Mouse (Mus musculus): ENCODE measurements around the gene Akap8l.

Akap8l gene

GRCm38 (mm10) chr17:32356766-32357760 is 6.7 kb upstream of the Akap8l start:
- no peak for DNase-seq

- no peak for DNase-seq
These were observed 5.9 kb upstream of the Akap8l start for GRCm38 (mm10) chr17:32356281-32356680.

- no peak for DNase-seq
These were observed 4.6 kb upstream of the Akap8l start for GRCm38 (mm10) chr17:32355031-32355430.

- DNase-seq = no peak
These were observed 3.8 kb upstream of the Akap8l start for GRCm38 (mm10) chr17:32354211-32354610.

- DNase-seq = no peak
These were observed 3.3 kb upstream of the Akap8l start for GRCm38 (mm10) chr17:32353696-32354095.

GRCm38 (mm10) chr17:32351726-32352125 is 1.3 kb upstream of the Akap8l start:
- no peak for DNase-seq

GRCm38 (mm10) chr17:32351269-32351668 is 862 bp upstream of the Akap8l start:
- no peak for DNase-seq

GRCm38 (mm10) chr17:32349851-32350381 is 491 bp downstream of the Akap8l start:
- peak; percentile 50 for DNase-seq

- DNase-seq = peak; percentile 50
These were observed 1.2 kb downstream of the Akap8l start for GRCm38 (mm10) chr17:32349037-32349732.

GRCm38 (mm10) chr17:32348406-32348805 is 2.0 kb downstream of the Akap8l start:
- no peak for DNase-seq

- no peak for DNase-seq
These were observed 9.3 kb downstream of the Akap8l start for GRCm38 (mm10) chr17:32341102-32341501.

- no peak for DNase-seq
These were observed 10.3 kb downstream of the Akap8l start for GRCm38 (mm10) chr17:32340110-32340509.

- no peak for DNase-seq
These were observed 14.5 kb downstream of the Akap8l start for GRCm38 (mm10) chr17:32335869-32336268.

GRCm38 (mm10) chr17:32334921-32335320 is 15.5 kb downstream of the Akap8l start:
- DNase-seq = no peak

GRCm38 (mm10) chr17:32333675-32334303 is 16.6 kb downstream of the Akap8l start:
- DNase-seq = no peak

GRCm38 (mm10) chr17:32327501-32327900 is 22.9 kb downstream of the Akap8l start:
- DNase-seq = no peak

GRCm38 (mm10) chr17:32322809-32323208 is 27.6 kb downstream of the Akap8l start:
- no peak for DNase-seq

- no peak for DNase-seq
These were observed 28.6 kb downstream of the Akap8l start for GRCm38 (mm10) chr17:32321836-32322235.

GRCm38 (mm10) chr17:32321390-32321734 is 29.0 kb downstream of the Akap8l start:
- DNase-seq = peak; percentile 89

GRCm38 (mm10) chr17:32320597-32321389 is 29.6 kb downstream of the Akap8l start, which contains the start of gene Akap8:
TSS of gene Akap8 (minus strand) at chr17:32321238.
- DNase-seq = peak; percentile 98

- no peak for DNase-seq
These were observed 30.5 kb downstream of the Akap8l start for GRCm38 (mm10) chr17:32319950-32320349.

- DNase-seq = no peak
These were observed 32.7 kb downstream of the Akap8l start for GRCm38 (mm10) chr17:32317708-32318107.

Measured in thymus, postnatal 14 days (tissue).